Mouse (Mus musculus): ENCODE measurements around the gene Olfr661.
A peak's percentile ranks its signal among the peaks of the same experiment; 100 is the strongest.

Olfr661 gene

GRCm38 (mm10) chr7:104686201-104686600, at the start of gene Olfr661:
Gene Olfr661 (plus strand): TSS chr7:104686501.
- no peak for DNase-seq (ENCODE audit: low spot score)

GRCm38 (mm10) chr7:104646841-104647482, 39.3 kb upstream of the Olfr661 start, which contains the start of gene Olfr658:
Gene Olfr658 (minus strand): TSS chr7:104647305.
- peak; percentile 21 for DNase-seq (ENCODE audit: low spot score)

- no peak for DNase-seq (ENCODE audit: low spot score)
These were observed 19.8 kb upstream of the Olfr661 start, which contains the start of gene Olfr659 for GRCm38 (mm10) chr7:104666453-104666852. Gene Olfr659 (plus strand): TSS chr7:104666753.

All from urinary bladder, postnatal 14 days (tissue).